Mouse (Mus musculus): ENCODE data around the gene Ets2.

DNA sequence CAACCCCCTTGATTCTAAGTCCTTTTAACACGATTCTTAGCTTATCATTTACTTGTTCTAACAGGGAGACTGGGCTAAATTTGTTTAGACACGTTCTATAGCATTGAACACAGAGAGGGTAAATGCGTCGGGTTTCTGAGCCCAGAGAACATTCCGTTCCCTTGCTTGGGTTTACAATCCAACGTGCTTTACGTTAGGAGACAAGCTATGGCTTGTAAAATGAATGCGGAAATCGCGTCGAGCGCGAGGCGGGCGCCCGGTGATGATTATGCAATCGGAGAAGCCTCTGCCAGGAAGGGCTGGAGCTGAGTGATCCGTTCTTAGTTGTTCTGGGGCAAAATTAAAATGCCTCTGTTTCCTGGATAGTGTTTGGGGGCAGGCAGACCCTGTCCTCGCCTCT, 42.4 kb upstream of the Ets2 start:
- TF ChIP-seq GATA1 (IDR thresholded peaks at IDR 0.05; ENCODE audit: borderline replicate concordance, low read length) (no peak), FLI1 (IDR thresholded peaks at IDR 0.05; ENCODE audit: low read length) (no peak)
